In the genomic region with DNA sequence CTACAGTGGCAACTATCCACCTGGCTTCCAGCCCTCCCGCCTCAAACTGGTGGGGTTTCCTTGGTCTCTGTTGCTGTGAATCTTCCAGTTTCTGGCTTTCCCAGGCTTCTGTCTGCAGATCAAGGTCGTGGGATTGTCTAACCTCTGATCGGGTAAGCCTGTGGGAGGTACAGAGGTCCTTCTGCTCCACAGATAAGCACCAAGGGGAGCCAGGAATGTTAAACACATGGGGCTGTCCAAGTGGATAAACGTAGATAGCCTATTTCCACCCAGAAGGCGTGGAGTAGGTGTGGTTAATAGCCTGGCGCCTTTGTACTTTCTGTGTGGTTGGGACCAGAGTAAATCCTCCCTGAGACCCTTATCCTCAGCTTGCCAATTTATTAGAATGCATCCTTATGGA, we compare ENCODE assay signal across 31 mouse cellular contexts. TPM values are rescaled to one million over a fixed set of nuclear protein-coding genes. Genes with fewer than 3 reads are reported as not detected.
A peak's percentile ranks its signal among the peaks of the same experiment; 100 is the strongest.
DNase-seq lines count a peak whose midpoint lies in the region; ATAC-seq lines count a peak whose summit lies in the region.
"Had no signal": no experiment of that assay in that cellular context is flagged by ENCODE, and none has a peak within 500 bp of the region (broad histone marks: within the 10 kb centered on the region; RNA-seq: fewer than 3 reads in every experiment).

No protein-coding gene starts in this region.

- no peak overlapping the region for H3K4me3 ChIP-seq in forebrain, embryonic 15.5 days
- H3K4me3 ChIP-seq in forebrain, embryonic 12.5 days (replicated peaks), result no peak overlapping the region
- H3K4me3 ChIP-seq: embryonic facial prominence, embryonic 10.5 days; embryonic facial prominence, embryonic 13.5 days; erythroblast, embryonic 14.5 days; forebrain, embryonic 13.5 days; gastrocnemius, adult 2 months; hindbrain, embryonic 10.5 days; hindbrain, embryonic 13.5 days had no signal

- no peaks in the 10 kb centered on the region for H3K27me3 ChIP-seq in forebrain, embryonic 15.5 days
- no peaks in the 10 kb centered on the region for H3K27me3 ChIP-seq in forebrain, embryonic 12.5 days
- H3K27me3 ChIP-seq: CH12.LX; embryonic facial prominence, embryonic 13.5 days; forebrain, embryonic 13.5 days; hindbrain, embryonic 13.5 days had no signal

- no peaks in the 10 kb centered on the region for H3K36me3 ChIP-seq in forebrain, embryonic 15.5 days
- no peaks in the 10 kb centered on the region for H3K36me3 ChIP-seq in forebrain, embryonic 12.5 days (replicated peaks)
- H3K36me3 ChIP-seq: embryonic facial prominence, embryonic 10.5 days; embryonic facial prominence, embryonic 13.5 days; hindbrain, embryonic 10.5 days; hindbrain, embryonic 13.5 days had no signal

- H3K4me1 ChIP-seq in forebrain, embryonic 15.5 days, result no peaks in the 10 kb centered on the region
- H3K4me1 ChIP-seq in forebrain, embryonic 12.5 days, result no peaks in the 10 kb centered on the region
- H3K4me1 ChIP-seq: embryonic facial prominence, embryonic 10.5 days; embryonic facial prominence, embryonic 13.5 days; forebrain, embryonic 13.5 days; hindbrain, embryonic 10.5 days; hindbrain, embryonic 13.5 days had no signal

- no peak overlapping the region for H3K4me2 ChIP-seq in forebrain, embryonic 15.5 days (replicated peaks)
- no peak overlapping the region for H3K4me2 ChIP-seq in forebrain, embryonic 12.5 days
- H3K4me2 ChIP-seq: embryonic facial prominence, embryonic 13.5 days; forebrain, embryonic 13.5 days; heart, embryonic 11.5 days; hindbrain, embryonic 13.5 days had no signal

- 83% methylated on average over 6 of the region's 6 CpGs for WGBS in forebrain, embryonic 15.5 days
- WGBS in forebrain, embryonic 12.5 days, result 85% methylated on average over 6 of the region's 6 CpGs

- ATAC-seq in forebrain, embryonic 15.5 days (replicated peaks), result 0 out of 2 replicates have a peak, but pooled peaks have one; percentile 18
- no peak for ATAC-seq in forebrain, embryonic 12.5 days (ENCODE audit: low FRiP score)
- ATAC-seq: hindbrain, embryonic 16.5 days had no signal

- no peaks in the 10 kb centered on the region for H3K9me3 ChIP-seq in forebrain, embryonic 15.5 days
- H3K9me3 ChIP-seq in forebrain, embryonic 12.5 days, result no peaks in the 10 kb centered on the region
- H3K9me3 ChIP-seq: embryonic facial prominence, embryonic 10.5 days; embryonic facial prominence, embryonic 13.5 days; forebrain, embryonic 13.5 days; hindbrain, embryonic 10.5 days; hindbrain, embryonic 13.5 days had no signal

- no peak overlapping the region for H3K27ac ChIP-seq in forebrain, embryonic 15.5 days (replicated peaks)
- no peak overlapping the region for H3K27ac ChIP-seq in forebrain, embryonic 12.5 days
- H3K27ac ChIP-seq: embryonic facial prominence, embryonic 10.5 days; embryonic facial prominence, embryonic 13.5 days; forebrain, embryonic 13.5 days; gastrocnemius, adult 2 months; hindbrain, embryonic 10.5 days; hindbrain, embryonic 13.5 days had no signal

- DNase-seq in ovary, postnatal 36 days (ENCODE audit: low spot score), result peak; percentile 7
- DNase-seq in ovary, postnatal 10 days (ENCODE audit: low spot score), result no peak
- peak; percentile 69 for DNase-seq in testis, postnatal 14 days (ENCODE audit: low spot score)
- no peak for DNase-seq in testis, postnatal 10 days (ENCODE audit: low spot score)
- no peak for DNase-seq in spleen, adult 18-20 months
- DNase-seq: adrenal gland, postnatal 10 days; adrenal gland, postnatal 36 days; B cell, adult 2 months; cerebellum, adult 2 months; cerebellum, adult 9-11 months; cerebellum, postnatal 36 days; embryo, embryonic 11 days; gastrocnemius, adult 2 months; gastrocnemius, postnatal 14 days; heart, adult 11 months had no signal

- no peak overlapping the region for H3K9ac ChIP-seq in forebrain, embryonic 15.5 days (replicated peaks)
- no peak overlapping the region for H3K9ac ChIP-seq in forebrain, embryonic 12.5 days
- H3K9ac ChIP-seq: embryonic facial prominence, embryonic 13.5 days; forebrain, embryonic 13.5 days; forebrain, postnatal 0 days; hindbrain, embryonic 13.5 days had no signal

RNA-seq across cellular contexts. Expression of a gene that starts 10.3 kb away (rescaled TPM):
- polyA plus RNA-seq in forebrain, embryonic 15.5 days (2015; fragmentation: Nextera tagmentation; extraction: Ambion mirVana), result not detected in 2 replicates
- polyA plus RNA-seq in forebrain, embryonic 12.5 days (2016; fragmentation: Nextera tagmentation; extraction: Ambion mirVana), result not detected in 2 replicates
- polyA plus RNA-seq: cerebellum, adult 2 months; cortical plate, adult 2 months; embryonic facial prominence, embryonic 10.5 days; embryonic facial prominence, embryonic 13.5 days; erythroblast, embryonic 14.5 days; forebrain, embryonic 13.5 days; forebrain, postnatal 0 days; frontal cortex, adult 2 months; heart, embryonic 11.5 days; heart, embryonic 14.5 days; heart, postnatal 0 days; hindbrain, embryonic 10.5 days; hindbrain, embryonic 13.5 days; hindbrain, embryonic 16.5 days had no signal

RNA-seq across cellular contexts. Expression of a gene that starts 14.8 kb away (rescaled TPM):
- 15.3 and 15.6 TPM in 2 replicates for polyA plus RNA-seq in forebrain, embryonic 15.5 days (2015; fragmentation: Nextera tagmentation; extraction: Ambion mirVana)
- polyA plus RNA-seq in forebrain, embryonic 12.5 days (2016; fragmentation: Nextera tagmentation; extraction: Ambion mirVana), result 21.1 and 21.5 TPM in 2 replicates

Comparison
In these comparisons a context has a peak if more than half of its experiments do, and no peak if none do; other contexts are left out.
1. DNase-seq: peak in ovary, postnatal 36 days (single experiment) and testis, postnatal 14 days (single experiment); none in ovary, postnatal 10 days (single experiment), testis, postnatal 10 days (single experiment) and spleen, adult 18-20 months (0 of 2).